Mouse (Mus musculus) forebrain, embryonic 15.5 days (tissue): ENCODE data around the gene Hipk1. TPM values are rescaled to one million over a fixed set of nuclear protein-coding genes. Genes with fewer than 3 reads are reported as not detected.

ENCODE experiments used
- ATAC-seq: fragments of 200-750 bp; cut with Nextera tagmentation; replicated peaks from 2 replicates; pipeline ENCODE4 v1.8.0; 2017; ENCODE audit warnings: mild to moderate bottlenecking, moderate TSS enrichment, moderate library complexity
- H3K27ac ChIP-seq: fragments of 300-500 bp; sonication (generic); replicated peaks from 2 replicates; pipeline ENCODE4 v1.5.1; 2015; ENCODE audit warnings: mild to moderate bottlenecking, inconsistent platforms
- H3K27me3 ChIP-seq: fragments of 300-500 bp; sonication (generic); 2 replicates; pipeline ENCODE4 v1.6.1; 2015; ENCODE audit warnings: inconsistent platforms
- H3K36me3 ChIP-seq: fragments of 300-500 bp; sonication (generic); 2 replicates; pipeline ENCODE4 v1.6.1; 2015; ENCODE audit warnings: mild to moderate bottlenecking, inconsistent platforms
- H3K4me1 ChIP-seq: fragments of 300-500 bp; sonication (generic); 2 replicates; pipeline ENCODE4 v1.6.1; 2015; ENCODE audit warnings: inconsistent platforms
- H3K4me2 ChIP-seq: fragments of 300-500 bp; sonication (generic); replicated peaks from 2 replicates; pipeline ENCODE4 v1.6.1; 2015; ENCODE audit warnings: mild to moderate bottlenecking, inconsistent platforms
- H3K4me3 ChIP-seq: fragments of 300-500 bp; sonication (generic); 2 replicates; pipeline ENCODE4 v1.5.1; 2015; ENCODE audit warnings: mild to moderate bottlenecking, inconsistent platforms
- H3K9ac ChIP-seq: fragments of 300-500 bp; sonication (generic); replicated peaks from 2 replicates; pipeline ENCODE4 v1.6.1; 2015; ENCODE audit warnings: mild to moderate bottlenecking, inconsistent platforms
- H3K9me3 ChIP-seq: fragments of 300-500 bp; sonication (generic); 2 replicates; pipeline ENCODE4 v1.6.1; 2016; ENCODE audit warnings: inconsistent platforms
- WGBS: fragments of 180-500 bp; shearing (Covaris S2); methylation state at CpG from one replicate; pipeline ENCODE4 v1.1.7; 2015; ENCODE audit warnings: mixed read lengths; 5-methylcytosine and 5-hydroxymethylcytosine counted together
- polyA plus RNA-seq: library from polyadenylated mRNA; unstranded; fragments of >200 nt; fragmentation: Nextera tagmentation; extraction: Ambion mirVana; gene quantifications from 2 replicates; pipeline ENCODE4 v1.2.1, GENCODE M21; 2015

The Hipk1 gene
- polyA plus RNA-seq, 1 experiment from 2014 or later: 13.5 TPM

- H3K4me1 ChIP-seq: no peaks in the 10 kb centered on the region
- H3K27ac ChIP-seq: no peak overlapping the region
- no peaks in the 10 kb centered on the region for H3K36me3 ChIP-seq
- H3K4me3 ChIP-seq: no peak overlapping the region
- H3K27me3 ChIP-seq: no peaks in the 10 kb centered on the region
- H3K4me2 ChIP-seq: no peak overlapping the region
- H3K9me3 ChIP-seq: no peaks in the 10 kb centered on the region
- H3K9ac ChIP-seq: no peak overlapping the region
- WGBS: 55% methylated on average over 3 of the region's 3 CpGs
- ATAC-seq: no peak
Measured at GRCm38 (mm10) chr3:103726642-103727041, 64.7 kb downstream of the Hipk1 start.

DNA sequence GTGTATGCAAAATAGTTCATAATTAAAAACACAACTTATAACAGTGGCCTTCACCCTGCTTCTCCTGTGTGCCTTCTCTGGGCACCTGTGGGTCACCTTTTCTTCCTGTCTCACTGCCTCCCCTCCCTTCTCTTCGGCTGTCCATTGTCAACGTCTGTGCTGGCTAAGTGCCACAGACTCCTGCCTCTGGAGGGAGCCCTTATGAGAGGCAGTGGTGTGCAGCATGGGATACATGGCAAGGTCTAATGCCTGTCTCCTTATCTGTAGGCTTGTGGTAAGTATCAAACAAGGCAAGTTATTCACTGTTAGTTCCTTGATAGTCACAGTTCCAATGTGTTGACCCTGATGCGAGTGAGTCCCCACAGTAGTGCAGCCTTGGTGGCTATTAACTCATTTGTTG, 67.2 kb downstream of the Hipk1 start:
- ATAC-seq: no peak
- Histone ChIP-seq H3K9me3 (no peaks in the 10 kb centered on the region), H3K4me1 (no peaks in the 10 kb centered on the region), H3K4me2 (no peak overlapping the region), H3K36me3 (no peaks in the 10 kb centered on the region), H3K9ac (no peak overlapping the region), H3K27ac (no peak overlapping the region), H3K27me3 (no peaks in the 10 kb centered on the region), H3K4me3 (no peak overlapping the region)
- WGBS: 51% methylated on average over 3 of the region's 3 CpGs

- Histone ChIP-seq H3K4me2 (no peak overlapping the region), H3K36me3 (no peaks in the 10 kb centered on the region), H3K27me3 (no peaks in the 10 kb centered on the region), H3K4me3 (no peak overlapping the region), H3K9me3 (no peaks in the 10 kb centered on the region), H3K27ac (no peak overlapping the region), H3K4me1 (peaks cover 14% of the 10 kb centered on the region), H3K9ac (no peak overlapping the region)
- no peak for ATAC-seq
- 84% methylated on average over 4 of the region's 4 CpGs for WGBS
Measured at GRCm38 (mm10) chr3:103718728-103719127, 72.6 kb downstream of the Hipk1 start.

- no peaks in the 10 kb centered on the region for H3K36me3 ChIP-seq
- peaks cover 14% of the 10 kb centered on the region for H3K4me1 ChIP-seq
- H3K27me3 ChIP-seq: no peaks in the 10 kb centered on the region
- H3K4me2 ChIP-seq: no peak overlapping the region
- 55% methylated on average over 15 of the region's 15 CpGs for WGBS
- H3K4me3 ChIP-seq: no peak overlapping the region
- H3K9me3 ChIP-seq: no peaks in the 10 kb centered on the region
- H3K27ac ChIP-seq: 0 out of 2 replicates have a peak overlapping the region, but pooled peaks have one; percentile 8
- ATAC-seq: 0 out of 2 replicates have a peak, but pooled peaks have one; percentile 40
- no peak overlapping the region for H3K9ac ChIP-seq
Measured at GRCm38 (mm10) chr3:103716774-103717760, 74.3 kb downstream of the Hipk1 start.

- Histone ChIP-seq H3K4me1 (peaks cover 14% of the 10 kb centered on the region), H3K4me2 (no peak overlapping the region), H3K9me3 (no peaks in the 10 kb centered on the region), H3K27me3 (no peaks in the 10 kb centered on the region), H3K9ac (no peak overlapping the region), H3K36me3 (no peaks in the 10 kb centered on the region), H3K27ac (peak overlapping the region; percentile 8; the same call in 1 of the 2 replicates), H3K4me3 (no peak overlapping the region)
- WGBS: 23% methylated on average over 11 of the region's 11 CpGs
- no peak for ATAC-seq
Measured at GRCm38 (mm10) chr3:103715762-103716693, 75.3 kb downstream of the Hipk1 start.

DNA sequence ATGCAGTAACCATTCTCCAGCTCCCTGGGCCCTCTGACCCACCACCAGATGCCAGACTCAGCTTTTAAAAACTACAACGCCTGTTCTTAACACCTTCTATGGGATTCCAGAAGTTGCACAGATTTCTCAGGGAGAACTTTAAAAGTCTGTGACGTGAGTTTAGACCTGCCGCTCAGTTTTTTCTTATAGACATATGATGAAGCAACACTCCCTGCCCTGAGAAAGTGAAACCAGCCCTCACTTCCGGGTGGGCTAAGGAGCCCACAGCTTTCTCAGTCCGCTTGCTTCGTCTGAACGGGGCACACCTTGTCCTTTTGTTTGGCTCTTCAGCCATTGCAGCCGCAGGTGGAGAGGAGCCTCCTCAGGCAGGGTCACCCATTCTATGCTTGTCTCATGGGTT, 76.4 kb downstream of the Hipk1 start:
- Histone ChIP-seq H3K9me3 (no peaks in the 10 kb centered on the region), H3K4me3 (no peak overlapping the region), H3K27me3 (no peaks in the 10 kb centered on the region), H3K36me3 (no peaks in the 10 kb centered on the region), H3K9ac (no peak overlapping the region), H3K4me1 (peaks cover 14% of the 10 kb centered on the region), H3K4me2 (no peak overlapping the region), H3K27ac (no peak overlapping the region)
- WGBS: 84% methylated on average over 8 of the region's 8 CpGs
- no peak for ATAC-seq

GRCm38 (mm10) chr3:103714236-103714875, 77.0 kb downstream of the Hipk1 start:
- no peak overlapping the region for H3K9ac ChIP-seq
- H3K27me3 ChIP-seq: no peaks in the 10 kb centered on the region
- H3K27ac ChIP-seq: no peak overlapping the region
- no peak overlapping the region for H3K4me3 ChIP-seq
- H3K4me1 ChIP-seq: peaks cover 14% of the 10 kb centered on the region
- H3K9me3 ChIP-seq: no peaks in the 10 kb centered on the region
- WGBS: 75% methylated on average over 7 of the region's 7 CpGs
- no peak overlapping the region for H3K4me2 ChIP-seq
- no peak for ATAC-seq
- no peaks in the 10 kb centered on the region for H3K36me3 ChIP-seq

DNA sequence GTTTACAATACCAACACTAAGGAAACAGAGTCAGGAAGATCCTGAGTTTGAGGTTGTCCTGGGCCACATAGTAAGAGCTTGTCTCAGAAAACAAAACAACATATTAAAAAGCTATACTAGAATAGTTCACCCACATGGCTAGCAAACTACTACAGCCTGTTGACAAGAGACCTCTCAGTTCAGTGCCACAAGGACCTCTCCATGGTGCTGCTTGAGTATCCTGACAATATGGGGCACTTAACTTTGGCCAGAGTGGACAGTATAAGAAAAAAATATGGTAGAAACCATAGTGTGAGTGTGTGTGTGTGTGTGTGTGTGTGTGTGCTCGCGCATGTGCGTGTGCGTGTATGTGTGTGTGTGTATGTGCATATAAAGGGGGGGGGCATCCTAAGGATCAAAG, 79.2 kb downstream of the Hipk1 start:
- Histone ChIP-seq H3K4me2 (no peak overlapping the region), H3K27me3 (no peaks in the 10 kb centered on the region), H3K27ac (no peak overlapping the region), H3K9me3 (no peaks in the 10 kb centered on the region), H3K36me3 (no peaks in the 10 kb centered on the region), H3K4me3 (no peak overlapping the region), H3K9ac (no peak overlapping the region), H3K4me1 (peaks cover 14% of the 10 kb centered on the region)
- WGBS: 94% methylated on average over 4 of the region's 4 CpGs
- ATAC-seq: no peak

DNA sequence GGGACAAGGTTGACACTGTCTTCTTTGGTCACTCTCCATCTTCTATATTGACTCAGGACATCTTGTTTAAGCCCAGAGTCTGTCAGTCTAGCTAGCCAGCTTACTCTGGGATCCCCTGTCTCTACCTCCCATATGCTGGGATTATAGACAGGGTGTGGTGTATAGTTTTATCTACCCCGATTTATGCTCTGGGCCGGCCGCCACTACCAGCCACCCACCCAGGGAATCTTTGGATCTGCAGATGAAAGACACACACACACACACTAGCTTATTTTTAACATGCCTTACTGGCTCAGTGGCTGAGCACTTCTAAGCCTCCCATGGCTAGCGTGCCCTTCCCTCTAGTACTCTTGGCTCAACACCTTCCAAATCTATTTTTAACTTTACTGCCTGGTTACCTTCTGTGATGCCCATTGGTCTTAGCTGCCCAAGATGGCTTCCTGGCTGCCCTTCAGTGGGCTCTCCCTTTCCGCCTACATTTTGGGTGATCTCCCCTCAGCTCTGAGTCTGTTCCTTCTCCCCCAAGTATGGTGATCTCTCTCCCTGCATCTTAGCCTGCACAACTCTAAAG, 81.8 kb downstream of the Hipk1 start:
- Histone ChIP-seq H3K36me3 (no peaks in the 10 kb centered on the region), H3K4me1 (no peaks in the 10 kb centered on the region), H3K4me3 (no peak overlapping the region), H3K9ac (no peak overlapping the region), H3K27me3 (no peaks in the 10 kb centered on the region), H3K9me3 (no peaks in the 10 kb centered on the region), H3K27ac (no peak overlapping the region), H3K4me2 (no peak overlapping the region)
- no peak for ATAC-seq
- 93% methylated on average over 5 of the region's 5 CpGs for WGBS

DNA sequence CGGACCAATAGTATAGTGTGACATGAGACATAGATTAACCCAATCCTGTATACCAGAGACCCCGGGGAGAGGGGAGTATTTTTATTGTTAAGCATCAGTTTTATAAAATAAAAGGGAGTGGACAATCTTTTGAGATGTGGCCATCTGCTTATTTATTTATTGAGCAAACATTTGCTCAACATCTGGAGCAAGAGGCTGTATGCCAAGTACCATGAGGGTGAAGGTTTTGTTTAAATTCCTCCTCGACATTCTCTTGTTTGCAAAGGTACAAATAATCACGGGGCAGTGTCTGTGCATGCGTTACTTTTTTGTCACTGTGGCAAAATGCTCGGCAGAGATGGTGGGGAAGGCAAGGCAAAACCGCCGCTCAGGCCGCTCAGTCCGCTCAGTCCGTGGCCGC, 85.9 kb downstream of the Hipk1 start:
- no peak overlapping the region for H3K4me2 ChIP-seq
- ATAC-seq: no peak
- H3K36me3 ChIP-seq: no peaks in the 10 kb centered on the region
- H3K4me1 ChIP-seq: no peaks in the 10 kb centered on the region
- H3K4me3 ChIP-seq: no peak overlapping the region
- H3K9ac ChIP-seq: no peak overlapping the region
- no peaks in the 10 kb centered on the region for H3K9me3 ChIP-seq
- no peak overlapping the region for H3K27ac ChIP-seq
- 91% methylated on average over 12 of the region's 12 CpGs for WGBS
- no peaks in the 10 kb centered on the region for H3K27me3 ChIP-seq

DNA sequence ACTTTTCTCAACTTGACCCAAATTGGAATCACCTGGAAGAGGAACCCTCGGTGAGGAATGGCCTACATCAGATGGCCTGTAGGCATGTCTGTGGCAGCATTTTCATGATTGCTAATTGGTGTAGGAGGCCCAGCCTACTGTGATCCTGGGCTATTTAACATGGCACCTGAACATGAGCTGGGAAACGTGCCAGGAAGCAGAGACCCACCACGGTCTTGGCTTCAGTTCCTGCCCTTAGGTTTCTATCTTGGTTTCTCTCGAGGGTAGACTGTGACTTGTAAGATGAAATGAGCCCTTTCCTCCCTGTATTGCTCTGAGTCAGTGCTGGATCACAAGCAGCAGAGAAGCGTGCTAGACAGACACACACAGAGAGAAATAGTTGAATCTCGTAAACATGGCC, 86.7 kb downstream of the Hipk1 start:
- no peaks in the 10 kb centered on the region for H3K9me3 ChIP-seq
- H3K4me3 ChIP-seq: no peak overlapping the region
- no peaks in the 10 kb centered on the region for H3K4me1 ChIP-seq
- ATAC-seq: no peak
- H3K36me3 ChIP-seq: no peaks in the 10 kb centered on the region
- H3K9ac ChIP-seq: no peak overlapping the region
- H3K4me2 ChIP-seq: no peak overlapping the region
- H3K27ac ChIP-seq: no peak overlapping the region
- H3K27me3 ChIP-seq: no peaks in the 10 kb centered on the region
- 58% methylated on average over 6 of the region's 6 CpGs for whole genome bisulfite sequencing
